Mouse (Mus musculus) embryonic facial prominence, embryonic 13.5 days (tissue): ENCODE measurements at regions not wholly inside any gene's neighbourhood (a gene's known extent, or its start where the extent isn't known, plus 50 kb on each side); places are given as distances from the start of the nearest gene placed in this dataset.
A peak's percentile ranks its signal among the peaks of the same experiment; 100 is the strongest.

Experiments
- ATAC-seq: fragments of 200-750 bp; cut with Nextera tagmentation; 2 replicates; pipeline ENCODE4 v1.8.0; 2017; ENCODE audit warnings: low read depth; ENCODE audit not compliant: insufficient number of reproducible peaks, insufficient read depth, low FRiP score, low TSS enrichment
- H3K27ac ChIP-seq: fragments of 300-500 bp; sonication (generic); 2 replicates; pipeline ENCODE4 v1.5.1; 2015; ENCODE audit warnings: moderate library complexity, mild to moderate bottlenecking, inconsistent platforms
- H3K27me3 ChIP-seq: fragments of 300-500 bp; sonication (generic); 2 replicates; pipeline ENCODE4 v1.6.1; 2015; ENCODE audit warnings: mild to moderate bottlenecking, inconsistent platforms
- H3K36me3 ChIP-seq: fragments of 300-500 bp; sonication (generic); 2 replicates; pipeline ENCODE4 v1.6.1; 2015; ENCODE audit warnings: mild to moderate bottlenecking, inconsistent platforms
- H3K4me1 ChIP-seq: fragments of 300-500 bp; sonication (generic); 2 replicates; pipeline ENCODE4 v1.6.1; 2015; ENCODE audit warnings: inconsistent platforms
- H3K4me2 ChIP-seq: fragments of 300-500 bp; sonication (generic); 2 replicates; pipeline ENCODE4 v1.6.1; 2015; ENCODE audit warnings: moderate library complexity, mild to moderate bottlenecking, inconsistent platforms
- H3K4me3 ChIP-seq: fragments of 300-500 bp; sonication (generic); 2 replicates; pipeline ENCODE4 v1.5.1; 2015; ENCODE audit warnings: mild to moderate bottlenecking, inconsistent platforms
- H3K9ac ChIP-seq: fragments of 300-500 bp; sonication (generic); 2 replicates; pipeline ENCODE4 v1.6.1; 2015; ENCODE audit warnings: mild to moderate bottlenecking, inconsistent platforms
- H3K9me3 ChIP-seq: fragments of 300-500 bp; sonication (generic); 2 replicates; pipeline ENCODE4 v1.6.1; 2016; ENCODE audit warnings: inconsistent platforms
- WGBS: fragments of 180-500 bp; shearing (Covaris S2); methylation state at CpG from one replicate; pipeline ENCODE4 v1.1.7; 2015; ENCODE audit warnings: mixed read lengths; 5-methylcytosine and 5-hydroxymethylcytosine counted together

- WGBS, result 46% methylated on average over 3 of the region's 3 CpGs
- H3K27ac ChIP-seq, result no peak overlapping the region
- peaks cover 25% of the 10 kb centered on the region for H3K27me3 ChIP-seq
- H3K4me3 ChIP-seq, result no peak overlapping the region
- no peak overlapping the region for H3K4me2 ChIP-seq
- H3K4me1 ChIP-seq, result no peaks in the 10 kb centered on the region; the same call in 1 of the 2 replicates
- no peak for ATAC-seq
- no peak overlapping the region for H3K9ac ChIP-seq
- H3K36me3 ChIP-seq, result no peaks in the 10 kb centered on the region
- H3K9me3 ChIP-seq, result no peaks in the 10 kb centered on the region
Observed at GRCm38 (mm10) chrX:158920217-158920616, 289.9 kb upstream of the Rps6ka3 start.

- Histone ChIP-seq H3K4me2 (peak overlapping the region; percentile 51), H3K36me3 (no peaks in the 10 kb centered on the region), H3K9me3 (no peaks in the 10 kb centered on the region), H3K4me3 (peak overlapping the region; percentile 7; the same call in 1 of the 2 replicates), H3K27ac (no peak overlapping the region), H3K9ac (no peak overlapping the region), H3K4me1 (no peaks in the 10 kb centered on the region; the same call in 1 of the 2 replicates), H3K27me3 (peaks cover 25% of the 10 kb centered on the region)
- WGBS, result 40% methylated on average over 5 of the region's 5 CpGs
- no peak for ATAC-seq
Observed at GRCm38 (mm10) chrX:158921424-158921823, 288.7 kb upstream of the Rps6ka3 start.

GRCm38 (mm10) chrX:158921838-158922450 is 288.2 kb upstream of the Rps6ka3 start:
- Histone ChIP-seq H3K4me3 (peak overlapping the region; percentile 7; the same call in 1 of the 2 replicates), H3K4me2 (peak overlapping the region; percentile 51)
- 24% methylated on average over 14 of the region's 14 CpGs for WGBS

GRCm38 (mm10) chrX:158923081-158923561 is 287.0 kb upstream of the Rps6ka3 start:
- no peaks in the 10 kb centered on the region for H3K9me3 ChIP-seq
- H3K9ac ChIP-seq, result no peak overlapping the region
- peak overlapping the region; percentile 16; the same call in 1 of the 2 replicates for H3K4me3 ChIP-seq
- H3K4me1 ChIP-seq, result no peaks in the 10 kb centered on the region; the same call in 1 of the 2 replicates
- no peaks in the 10 kb centered on the region for H3K36me3 ChIP-seq
- H3K4me2 ChIP-seq, result peak overlapping the region; percentile 51
- no peak for ATAC-seq
- H3K27me3 ChIP-seq, result peaks cover 25% of the 10 kb centered on the region
- 27% methylated on average over 14 of the region's 14 CpGs for WGBS
- no peak overlapping the region for H3K27ac ChIP-seq

More at GRCm38 (mm10) chrX:158921838-158922450, 288.2 kb upstream of the Rps6ka3 start:
- no peak overlapping the region for H3K27ac ChIP-seq
- H3K9me3 ChIP-seq, result no peaks in the 10 kb centered on the region
- H3K9ac ChIP-seq, result no peak overlapping the region
- ATAC-seq, result no peak
- H3K4me1 ChIP-seq, result no peaks in the 10 kb centered on the region; the same call in 1 of the 2 replicates
- H3K27me3 ChIP-seq, result peaks cover 25% of the 10 kb centered on the region
- no peaks in the 10 kb centered on the region for H3K36me3 ChIP-seq

- Histone ChIP-seq H3K27ac (no peak overlapping the region), H3K9ac (no peak overlapping the region), H3K4me1 (no peaks in the 10 kb centered on the region; the same call in 1 of the 2 replicates), H3K36me3 (no peaks in the 10 kb centered on the region), H3K27me3 (peaks cover 22% of the 10 kb centered on the region), H3K4me2 (peak overlapping the region; percentile 51), H3K9me3 (no peaks in the 10 kb centered on the region), H3K4me3 (peak overlapping the region; percentile 16)
- ATAC-seq, result no peak
- WGBS, result 38% methylated on average over 17 of the region's 17 CpGs
Observed at GRCm38 (mm10) chrX:158923657-158924489, 286.2 kb upstream of the Rps6ka3 start.

- Histone ChIP-seq H3K9ac (no peak overlapping the region), H3K36me3 (no peaks in the 10 kb centered on the region), H3K27ac (no peak overlapping the region), H3K27me3 (peaks cover 20% of the 10 kb centered on the region), H3K4me3 (no peak overlapping the region), H3K4me1 (no peaks in the 10 kb centered on the region; the same call in 1 of the 2 replicates), H3K4me2 (peak overlapping the region; percentile 51), H3K9me3 (no peaks in the 10 kb centered on the region)
- WGBS, result 39% methylated on average over 6 of the region's 6 CpGs
- ATAC-seq, result no peak
Observed at GRCm38 (mm10) chrX:158924490-158925398, 285.4 kb upstream of the Rps6ka3 start.

- Histone ChIP-seq H3K4me2 (no peak overlapping the region), H3K27ac (no peak overlapping the region), H3K4me3 (no peak overlapping the region), H3K4me1 (no peaks in the 10 kb centered on the region), H3K9me3 (no peaks in the 10 kb centered on the region), H3K9ac (no peak overlapping the region), H3K36me3 (no peaks in the 10 kb centered on the region), H3K27me3 (peaks cover 4% of the 10 kb centered on the region; the same call in 1 of the 2 replicates)
- WGBS, result 82% methylated on average over 1 of the region's 1 CpGs
- no peak for ATAC-seq
Observed at GRCm38 (mm10) chrX:158931864-158932263, 278.2 kb upstream of the Rps6ka3 start.

- no peaks in the 10 kb centered on the region for H3K36me3 ChIP-seq
- 68% methylated on average over 4 of the region's 4 CpGs for WGBS
- no peak overlapping the region for H3K4me2 ChIP-seq
- no peak overlapping the region for H3K9ac ChIP-seq
- no peaks in the 10 kb centered on the region for H3K27me3 ChIP-seq
- no peak overlapping the region for H3K4me3 ChIP-seq
- no peaks in the 10 kb centered on the region for H3K9me3 ChIP-seq
- no peak overlapping the region for H3K27ac ChIP-seq
- ATAC-seq, result no peak
- H3K4me1 ChIP-seq, result no peaks in the 10 kb centered on the region
Observed at GRCm38 (mm10) chrX:158947191-158947590, 262.9 kb upstream of the Rps6ka3 start.

- ATAC-seq, result no peak
- Histone ChIP-seq H3K36me3 (no peaks in the 10 kb centered on the region), H3K4me2 (no peak overlapping the region), H3K27ac (no peak overlapping the region), H3K4me3 (no peak overlapping the region), H3K27me3 (peaks cover 9% of the 10 kb centered on the region; the same call in 1 of the 2 replicates), H3K9ac (no peak overlapping the region), H3K9me3 (no peaks in the 10 kb centered on the region), H3K4me1 (no peaks in the 10 kb centered on the region)
- 67% methylated on average over 5 of the region's 5 CpGs for WGBS
Observed at GRCm38 (mm10) chrX:158971726-158972125, 238.4 kb upstream of the Rps6ka3 start.

GRCm38 (mm10) chrX:158976648-158977047 is 233.5 kb upstream of the Rps6ka3 start:
- Histone ChIP-seq H3K4me2 (no peak overlapping the region), H3K4me3 (no peak overlapping the region), H3K4me1 (no peaks in the 10 kb centered on the region), H3K9me3 (no peaks in the 10 kb centered on the region), H3K36me3 (no peaks in the 10 kb centered on the region), H3K27ac (no peak overlapping the region), H3K27me3 (peaks cover 5% of the 10 kb centered on the region; the same call in 1 of the 2 replicates), H3K9ac (no peak overlapping the region)
- WGBS, result 49% methylated on average over 4 of the region's 5 CpGs
- ATAC-seq, result no peak

GRCm38 (mm10) chrX:158984721-158985120 is 225.4 kb upstream of the Rps6ka3 start:
- Histone ChIP-seq H3K36me3 (no peaks in the 10 kb centered on the region), H3K27me3 (peaks cover 11% of the 10 kb centered on the region), H3K4me2 (no peak overlapping the region), H3K27ac (no peak overlapping the region), H3K4me1 (no peaks in the 10 kb centered on the region), H3K9ac (no peak overlapping the region), H3K9me3 (no peaks in the 10 kb centered on the region), H3K4me3 (no peak overlapping the region)
- 87% methylated on average over 2 of the region's 2 CpGs for WGBS
- no peak for ATAC-seq
